Mouse (Mus musculus) liver, embryonic 14.5 days (tissue): Measurements from ENCODE around the gene Wwp2. TPM values are rescaled to one million over a fixed set of nuclear protein-coding genes. Genes with fewer than 3 reads are reported as not detected.

Source experiments
- ATAC-seq: fragments of 200-750 bp; cut with Nextera tagmentation; 2 replicates; pipeline ENCODE4 v1.8.0; 2017; ENCODE audit warnings: moderate number of reproducible peaks, mild to moderate bottlenecking, moderate library complexity; ENCODE audit not compliant: insufficient read depth
- DNase-seq, 3 experiments: peaks; one replicate each; pipeline ENCODE4 v3.0.0-alpha.2; 2012 to 2013; ENCODE audit warnings: low read depth in 3 of 3, low spot score in 3 of 3
- H3K27ac ChIP-seq: fragments of 300-500 bp; sonication (generic); 2 replicates; pipeline ENCODE4 v1.5.1; 2014; ENCODE audit warnings: moderate library complexity, mild to moderate bottlenecking, control low read depth, inconsistent platforms
- H3K27me3 ChIP-seq: fragments of 300-500 bp; sonication (generic); 2 replicates; pipeline ENCODE4 v1.6.1; 2014; ENCODE audit warnings: mild to moderate bottlenecking, low read length, moderate library complexity; ENCODE audit not compliant: control insufficient read depth, insufficient read depth
- H3K36me3 ChIP-seq: fragments of 300-500 bp; sonication (generic); replicated peaks from 2 replicates; pipeline ENCODE4 v1.6.1; 2014; ENCODE audit warnings: low read depth; ENCODE audit not compliant: control insufficient read depth, insufficient read depth
- H3K4me1 ChIP-seq, 2 experiments: fragments of 200-500 bp in 1 of 2; fragments of 300-500 bp in 1 of 2; sonication (generic) in 1 of 2; replicated peaks; 2 replicates each; pipeline ENCODE4 v1.6.1; 2012 to 2014; ENCODE audit warnings: antibody characterized with exemption in 1 of 2, inconsistent platforms in 1 of 2, low read length in 1 of 2; ENCODE audit not compliant: control insufficient read depth in 2 of 2, insufficient read depth in 2 of 2
- H3K4me2 ChIP-seq: fragments of 300-500 bp; sonication (generic); 2 replicates; pipeline ENCODE4 v1.6.1; 2014; ENCODE audit warnings: low read depth, mild to moderate bottlenecking, control low read depth, moderate library complexity
- H3K4me3 ChIP-seq, 2 experiments: fragments of 200-500 bp in 1 of 2; fragments of 300-500 bp in 1 of 2; sonication (generic) in 1 of 2; 2 replicates each; pipeline ENCODE4 v1.5.1; 2012 to 2014; ENCODE audit warnings: low read depth in 2 of 2, low read length in 2 of 2, mild to moderate bottlenecking in 2 of 2, control low read depth in 1 of 2, inconsistent platforms in 1 of 2, moderate library complexity in 1 of 2; ENCODE audit not compliant: insufficient read depth in 1 of 2
- H3K9ac ChIP-seq: fragments of 300-500 bp; sonication (generic); replicated peaks from 2 replicates; pipeline ENCODE4 v1.6.1; 2014; ENCODE audit warnings: mild to moderate bottlenecking, control low read depth, moderate library complexity
- H3K9me3 ChIP-seq: fragments of 300-500 bp; sonication (generic); 2 replicates; pipeline ENCODE4 v1.6.1; 2016; ENCODE audit warnings: low read length, mixed read lengths; ENCODE audit not compliant: control insufficient read depth
- CTCF ChIP-seq: IDR thresholded peaks from 2 replicates; pipeline ENCODE4 v1.5.1; 2016; ENCODE audit warnings: antibody characterized with exemption, low read depth, control low read depth
- EP300 ChIP-seq: IDR thresholded peaks from 2 replicates; pipeline ENCODE4 v1.6.1; 2016; ENCODE audit warnings: antibody characterized with exemption, low read depth
- WGBS: fragments of 180-500 bp; shearing (Covaris S2); extraction: QIAGEN DNeasy Blood & Tissue Kit; methylation state at CpG from one replicate; pipeline ENCODE4 v1.1.7; 2014; ENCODE audit not compliant: insufficient replicate concordance; 5-methylcytosine and 5-hydroxymethylcytosine counted together
- polyA plus RNA-seq, 2 experiments: library from polyadenylated mRNA; depleted of rRNA in 1 of 2; stranded (reverse) in 1 of 2; unstranded in 1 of 2; fragments of >200 nt; fragmentation: Nextera tagmentation in 1 of 2; extraction: Ambion mirVana in 1 of 2; gene quantifications; 2 replicates each; pipeline versions ENCODE4 v1.2.1 to v1.2.3; 2012 to 2014

The Wwp2 gene
- polyA plus RNA-seq, 2 experiments: 14.7 to 28.0 TPM

- Histone ChIP-seq H3K9ac (no peak overlapping the region), H3K36me3 (no peaks in the 10 kb centered on the region), H3K4me3 (no peak overlapping the region), H3K4me2 (no peak overlapping the region), H3K4me1 (peaks cover 0 to 10% of the 10 kb centered on the region in 2 experiments), H3K27me3 (no peaks in the 10 kb centered on the region; the same call in 1 of the 2 replicates), H3K27ac (no peak overlapping the region), H3K9me3 (no peaks in the 10 kb centered on the region)
- DNase-seq (no peak), ATAC-seq (no peak)
- no peak for TF ChIP-seq EP300
- no peak for TF ChIP-seq CTCF
- 64% methylated on average over 8 of the region's 8 CpGs for WGBS
Measured at GRCm38 (mm10) chr8:107430821-107431220, 5.3 kb upstream of the Wwp2 start.

DNA sequence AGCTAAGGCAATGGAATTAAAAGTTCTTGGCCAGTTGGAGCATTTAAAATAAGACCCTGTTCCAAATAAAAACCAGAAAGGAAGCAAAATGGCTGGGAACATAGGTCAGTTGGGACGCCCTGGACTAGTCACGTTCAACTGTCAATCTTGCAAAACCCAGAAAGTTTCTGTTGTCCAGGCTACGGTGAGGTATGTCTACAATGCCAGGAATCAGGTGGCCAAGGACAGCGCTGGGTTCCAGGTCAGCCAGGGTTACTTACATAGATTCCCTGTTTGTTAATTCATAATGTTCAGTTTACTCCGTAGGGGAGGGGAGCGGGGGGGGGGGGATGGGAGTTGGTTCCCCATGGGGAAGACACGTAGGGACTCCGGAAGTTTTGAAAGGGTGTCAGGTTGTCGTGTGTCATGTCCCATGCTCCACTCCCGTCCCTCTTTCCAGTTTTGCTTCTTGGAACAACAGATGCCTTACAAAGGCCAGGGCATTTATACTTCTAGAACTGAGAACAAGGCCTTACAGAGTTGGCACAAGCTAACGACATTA is 674 bp upstream of the Wwp2 start:
- Histone ChIP-seq H3K27me3 (no peaks in the 10 kb centered on the region; the same call in 1 of the 2 replicates), H3K4me1 (peaks cover 27 to 33% of the 10 kb centered on the region in 2 experiments), H3K36me3 (no peaks in the 10 kb centered on the region; the same call in 1 of the 2 replicates), H3K9me3 (no peaks in the 10 kb centered on the region), H3K9ac (peak overlapping the region; percentile 95), H3K27ac (peak overlapping the region; percentile 94), H3K4me2 (peak overlapping the region; percentile 79), H3K4me3 (peak overlapping the region; percentile 93 to 96)
- DNase-seq (peak in 1 of 3 experiments; percentile 33), ATAC-seq (0 out of 2 replicates have a peak, but pooled peaks have one; percentile 2)
- WGBS: 22% methylated on average over 11 of the region's 11 CpGs
- TF ChIP-seq EP300: no peak
- no peak for TF ChIP-seq CTCF

DNA sequence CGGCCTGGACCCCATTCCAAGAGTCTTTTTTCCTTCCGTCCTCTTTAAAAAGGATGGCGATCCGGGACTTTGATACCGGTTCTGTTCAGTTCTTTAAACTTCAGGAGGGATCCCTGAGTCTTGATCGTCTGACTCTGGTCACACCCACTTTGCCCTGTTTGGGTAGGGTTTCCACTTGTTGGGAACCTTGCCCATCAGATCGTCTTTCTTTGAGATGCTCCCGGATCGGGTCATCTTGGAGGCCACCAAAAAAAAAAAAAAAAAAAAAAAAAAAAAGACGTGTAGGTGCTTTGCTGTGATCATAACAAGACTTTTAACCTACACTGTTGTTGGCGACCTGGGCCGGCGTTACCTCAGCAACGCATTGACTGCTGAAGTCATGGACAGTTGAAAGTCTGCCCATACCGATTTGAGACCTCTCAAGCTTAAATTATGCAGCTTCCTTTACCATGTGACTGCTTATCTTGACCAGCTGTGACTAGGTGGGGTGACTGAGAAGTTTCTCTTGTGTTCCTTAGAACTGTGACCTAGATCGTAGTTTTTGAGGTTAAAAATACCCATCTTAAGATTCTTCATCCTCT is 766 bp downstream of the Wwp2 start:
- Histone ChIP-seq H3K9me3 (no peaks in the 10 kb centered on the region), H3K4me3 (peak overlapping the region; percentile 93 to 96), H3K27me3 (no peaks in the 10 kb centered on the region), H3K9ac (peak overlapping the region; percentile 95), H3K4me1 (peaks cover 27 to 35% of the 10 kb centered on the region in 2 experiments), H3K36me3 (no peaks in the 10 kb centered on the region; the same call in 1 of the 2 replicates), H3K4me2 (peak overlapping the region; percentile 79), H3K27ac (peak overlapping the region; percentile 94)
- DNase-seq (peak; percentile 80 to 87 (median 80)), ATAC-seq (peak; percentile 79)
- 3% methylated on average over 16 of the region's 16 CpGs for WGBS
- TF ChIP-seq EP300 (peak; percentile 73), CTCF (no peak)

- no peaks in the 10 kb centered on the region; the same call in 1 of the 2 replicates for H3K36me3 ChIP-seq
- no peaks in the 10 kb centered on the region for H3K27me3 ChIP-seq
- 69% methylated on average over 2 of the region's 2 CpGs for WGBS
- peaks cover 27 to 35% of the 10 kb centered on the region in 2 experiments for H3K4me1 ChIP-seq
- peak overlapping the region; percentile 13 to 96; a peak in 3 of 4 replicates for H3K4me3 ChIP-seq
- DNase-seq (peak in 1 of 3 experiments; percentile 20), ATAC-seq (no peak)
- no peaks in the 10 kb centered on the region for H3K9me3 ChIP-seq
- H3K27ac ChIP-seq: peak overlapping the region; percentile 94
- TF ChIP-seq EP300 (no peak), CTCF (no peak)
- peak overlapping the region; percentile 79 for H3K4me2 ChIP-seq
- H3K9ac ChIP-seq: peak overlapping the region; percentile 95
Measured at GRCm38 (mm10) chr8:107437711-107438110, 1.5 kb downstream of the Wwp2 start.

DNA sequence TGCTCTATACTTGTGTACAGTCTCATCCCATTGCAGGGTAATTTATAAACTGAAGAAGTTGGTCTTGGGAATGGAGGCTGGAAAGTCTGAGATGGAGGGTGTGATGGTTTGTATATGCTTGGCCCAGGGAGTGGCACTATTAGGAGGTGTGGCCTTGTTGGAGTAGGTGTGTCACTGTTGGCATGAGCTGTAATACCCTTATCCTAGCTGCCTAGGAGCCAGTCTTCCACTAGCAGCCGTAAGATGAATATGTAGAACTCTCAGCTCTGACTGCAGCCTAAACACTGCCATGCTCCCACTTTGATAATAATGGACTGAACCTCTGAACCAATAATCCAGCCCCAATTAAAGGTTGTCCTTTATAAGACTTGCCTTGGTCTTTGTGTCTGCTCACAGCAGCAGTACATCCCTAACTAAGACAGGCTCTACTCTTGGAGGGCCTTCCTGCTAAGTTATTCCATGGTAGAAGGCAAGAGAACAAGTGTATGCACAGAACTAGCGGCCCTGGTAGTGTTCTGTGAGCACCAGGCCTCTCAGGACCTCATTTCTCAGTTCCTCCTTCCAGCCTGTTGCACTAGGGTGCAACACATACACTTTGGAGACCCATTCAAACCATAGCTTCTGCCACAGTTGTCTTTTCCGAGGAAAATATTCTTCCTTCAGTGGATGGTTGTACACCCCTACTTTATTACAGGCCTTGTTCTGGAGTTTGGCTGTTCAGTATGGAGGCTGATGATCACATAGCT is 3.9 kb downstream of the Wwp2 start:
- no peak for TF ChIP-seq CTCF
- TF ChIP-seq EP300: no peak
- Histone ChIP-seq H3K4me1 (peaks cover 27 to 33% of the 10 kb centered on the region in 2 experiments), H3K9me3 (no peaks in the 10 kb centered on the region), H3K4me2 (peak overlapping the region; percentile 34), H3K9ac (no peak overlapping the region), H3K27me3 (no peaks in the 10 kb centered on the region), H3K27ac (peak overlapping the region; percentile 23), H3K36me3 (no peaks in the 10 kb centered on the region; the same call in 1 of the 2 replicates), H3K4me3 (no peak overlapping the region)
- ATAC-seq (peak; percentile 56), DNase-seq (peak in 1 of 3 experiments; percentile 45)
- 43% methylated on average over 3 of the region's 3 CpGs for WGBS
